Mouse (Mus musculus): Measurements from ENCODE around the gene Gm34653. TPM values are rescaled to one million over a fixed set of nuclear protein-coding genes. Genes with fewer than 3 reads are reported as not detected.
"Not testable (repeated sequence)": the region's sequence is repeated elsewhere in the genome, so short reads cannot be mapped to it uniquely, and the experiment has no call there.

Gene Gm34653
- polyA plus RNA-seq (2011; ENCODE audit: insufficient read depth, insufficient read length, low replicate concordance, missing spikeins): not detected in 2 replicates

DNA sequence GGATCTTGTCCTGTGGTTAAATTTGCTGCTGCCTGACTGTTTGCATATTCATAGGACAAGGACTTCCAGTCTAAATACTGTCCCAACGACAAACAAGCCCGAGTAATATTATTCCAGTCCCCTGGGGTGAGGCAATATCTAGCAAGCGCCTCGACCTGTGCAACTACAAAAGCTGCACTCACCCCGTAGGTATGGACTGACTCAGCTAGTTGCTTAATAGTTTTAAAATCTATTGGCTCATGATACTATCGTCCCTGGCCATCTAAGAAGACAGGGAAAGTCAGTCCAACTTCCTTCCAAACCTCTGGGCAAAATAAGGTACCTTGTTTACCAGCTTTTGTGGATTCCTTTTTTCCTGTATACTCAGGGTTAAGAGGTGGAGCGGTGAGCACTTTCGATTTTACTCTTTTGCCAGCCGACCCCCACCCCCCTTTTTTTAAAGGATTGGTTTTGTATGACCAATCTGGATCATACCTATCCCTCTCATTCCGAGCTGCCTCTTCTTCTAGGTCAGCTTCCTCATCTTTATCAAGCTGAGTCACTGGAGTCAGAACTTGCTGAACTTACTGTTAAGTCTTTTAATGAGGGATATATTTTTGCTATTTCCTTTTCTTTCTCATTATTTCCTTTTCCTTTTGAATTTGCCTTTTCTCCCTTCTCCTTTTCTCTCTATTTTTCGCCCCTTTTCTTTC is at the start of gene Gm34653:
Gm34653 (plus strand) TSS at position 242 of the 692 bp plus-strand sequence.
- not testable (repeated sequence) for H3K4me1 ChIP-seq (ENCODE audit: control insufficient read depth, insufficient read depth, low read length); H3K27ac ChIP-seq (ENCODE audit: control insufficient read depth, insufficient read depth, low read depth, low read length, poor library complexity); H3K4me3 ChIP-seq (replicated peaks; ENCODE audit: control insufficient read depth, low read depth, low read length)
- WGBS: 42% methylated on average over 11 of the region's 11 CpGs

DNA sequence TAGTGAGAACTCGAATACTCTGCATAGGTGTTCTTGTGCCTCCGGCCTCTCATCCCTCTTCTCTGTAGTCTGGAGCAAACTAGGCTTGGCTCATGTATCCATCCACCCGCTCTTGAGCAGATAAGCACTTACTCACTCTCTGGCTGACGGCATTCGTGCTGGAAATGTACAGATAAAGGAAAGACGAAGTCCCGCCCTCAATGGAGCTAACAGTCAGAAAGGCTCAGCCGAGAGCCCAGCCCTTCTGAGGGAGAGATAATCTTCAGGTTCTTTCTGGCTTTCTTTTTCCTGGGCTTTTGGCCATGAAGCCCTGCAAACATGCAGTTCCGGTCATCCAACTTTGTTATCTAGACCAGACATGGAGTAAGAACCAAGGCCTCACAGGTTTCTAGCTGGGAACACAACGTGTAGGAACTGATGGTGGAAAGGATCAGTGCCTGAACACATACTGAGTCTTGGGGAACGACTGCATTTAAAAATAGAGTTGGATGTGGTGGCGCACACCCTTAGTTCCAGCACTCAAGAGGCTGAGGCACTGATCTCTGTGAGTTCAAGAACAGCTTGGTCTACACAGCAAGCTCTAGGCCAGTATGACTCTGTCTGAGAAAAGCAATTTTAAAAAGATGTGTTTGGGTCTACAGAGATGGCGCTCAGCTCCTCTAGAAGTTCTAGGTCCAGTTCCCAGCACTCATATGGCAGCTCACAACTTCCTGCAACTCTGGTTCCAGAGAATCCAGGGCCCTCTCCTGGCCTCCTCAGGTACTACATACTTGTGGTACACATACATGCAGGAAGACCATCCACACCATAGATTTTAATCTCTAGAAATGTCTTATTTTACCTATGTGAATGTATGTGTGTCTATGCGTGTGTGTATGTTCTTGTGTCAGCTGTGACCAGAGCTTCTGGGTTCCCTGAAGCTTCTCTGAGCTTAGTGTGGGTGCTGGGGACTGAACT is 49.5 kb upstream of the Gm34653 start:
- Histone ChIP-seq H3K4me1 (ENCODE audit: control insufficient read depth, insufficient read depth, low read length) (no peaks in the 10 kb centered on the region), H3K27ac (ENCODE audit: control insufficient read depth, insufficient read depth, low read depth, low read length, poor library complexity) (peak overlapping the region; percentile 80; the same call in 1 of the 2 replicates), H3K4me3 (replicated peaks; ENCODE audit: control insufficient read depth, low read depth, low read length) (no peak overlapping the region)
- 73% methylated on average over 14 of the region's 14 CpGs for WGBS
- TF ChIP-seq CTCF (IDR thresholded peaks at IDR 0.05; ENCODE audit: control insufficient read depth, insufficient read depth, low read length) (no peak), POLR2A (IDR thresholded peaks at IDR 0.05; ENCODE audit: borderline replicate concordance, control insufficient read depth, low read depth, low read length) (no peak)

DNA sequence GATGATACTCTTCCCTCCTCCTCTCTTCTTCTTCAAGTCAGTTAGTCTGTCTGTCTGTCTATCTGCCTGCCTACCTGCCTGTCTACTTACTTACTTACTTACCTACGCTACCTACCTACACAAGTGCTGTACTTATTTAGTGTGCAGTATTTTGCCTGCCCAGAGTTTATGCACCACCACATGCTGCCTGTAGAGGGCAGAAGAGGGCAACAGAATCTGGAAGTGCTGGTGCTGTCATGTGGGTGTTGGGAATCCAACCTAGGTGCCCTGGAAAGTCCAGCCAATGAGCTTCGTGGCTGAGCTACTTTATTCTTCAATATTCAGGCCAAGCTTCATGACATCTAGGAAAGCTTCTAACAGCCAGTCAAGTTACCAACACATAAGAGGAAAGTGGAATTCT is 48.7 kb upstream of the Gm34653 start:
- Histone ChIP-seq H3K27ac (ENCODE audit: control insufficient read depth, insufficient read depth, low read depth, low read length, poor library complexity) (no peak overlapping the region), H3K4me3 (replicated peaks; ENCODE audit: control insufficient read depth, low read depth, low read length) (no peak overlapping the region), H3K4me1 (ENCODE audit: control insufficient read depth, insufficient read depth, low read length) (no peaks in the 10 kb centered on the region)
- TF ChIP-seq CTCF (IDR thresholded peaks at IDR 0.05; ENCODE audit: control insufficient read depth, insufficient read depth, low read length) (peak; percentile 94), POLR2A (IDR thresholded peaks at IDR 0.05; ENCODE audit: borderline replicate concordance, control insufficient read depth, low read depth, low read length) (no peak)
- 57% methylated on average over 2 of the region's 2 CpGs for WGBS

DNA sequence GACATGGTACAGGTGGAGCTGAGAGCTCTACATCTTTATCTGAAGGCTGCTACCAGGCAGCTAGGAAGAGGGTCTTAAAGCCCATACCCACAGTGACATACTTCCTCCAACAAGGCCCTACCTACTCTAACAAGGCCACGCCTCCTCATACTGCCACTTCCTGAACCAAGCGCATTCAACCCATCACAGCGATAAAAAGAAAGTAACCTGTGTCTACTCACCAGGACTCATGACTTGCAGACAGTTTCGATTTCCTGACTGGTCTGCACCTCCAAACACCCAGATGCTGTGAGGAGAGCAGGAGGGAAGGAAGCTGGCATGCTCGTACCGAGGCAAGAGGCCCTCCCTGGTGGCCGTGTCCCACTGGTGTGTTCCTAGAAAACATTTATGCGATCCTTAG is 42.5 kb upstream of the Gm34653 start:
- no peak for TF ChIP-seq CTCF (IDR thresholded peaks at IDR 0.05; ENCODE audit: control insufficient read depth, insufficient read depth, low read length)
- no peak for TF ChIP-seq POLR2A (IDR thresholded peaks at IDR 0.05; ENCODE audit: borderline replicate concordance, control insufficient read depth, low read depth, low read length)
- Histone ChIP-seq H3K27ac (ENCODE audit: control insufficient read depth, insufficient read depth, low read depth, low read length, poor library complexity) (peak overlapping the region; percentile 60), H3K4me1 (ENCODE audit: control insufficient read depth, insufficient read depth, low read length) (peaks cover 1% of the 10 kb centered on the region; the same call in 1 of the 2 replicates), H3K4me3 (replicated peaks; ENCODE audit: control insufficient read depth, low read depth, low read length) (peak overlapping the region; percentile 83)
- 4% methylated on average over 8 of the region's 8 CpGs for WGBS

DNA sequence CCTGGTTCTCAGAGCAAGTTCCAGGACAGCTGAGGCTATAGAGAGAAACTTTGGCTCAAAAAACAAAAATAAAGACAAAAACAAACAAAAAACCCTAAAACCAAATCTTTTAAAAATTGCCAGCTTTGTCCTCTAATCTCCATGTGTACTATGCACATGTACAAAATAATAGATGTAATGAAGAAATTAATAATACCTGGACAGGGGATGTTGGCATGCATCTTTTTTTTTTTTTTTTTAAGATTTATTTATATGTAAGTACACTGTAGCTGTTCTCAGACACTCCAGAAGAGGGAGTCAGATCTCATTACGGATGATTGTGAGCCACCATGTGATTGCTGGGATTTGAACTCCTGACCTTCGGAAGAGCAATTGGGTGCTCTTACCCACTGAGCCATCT is 40.3 kb upstream of the Gm34653 start:
- 75% methylated on average over 2 of the region's 2 CpGs for WGBS
- H3K27ac ChIP-seq (ENCODE audit: control insufficient read depth, insufficient read depth, low read depth, low read length, poor library complexity); H3K4me1 ChIP-seq (ENCODE audit: control insufficient read depth, insufficient read depth, low read length); H3K4me3 ChIP-seq (replicated peaks; ENCODE audit: control insufficient read depth, low read depth, low read length): not testable (repeated sequence)

DNA sequence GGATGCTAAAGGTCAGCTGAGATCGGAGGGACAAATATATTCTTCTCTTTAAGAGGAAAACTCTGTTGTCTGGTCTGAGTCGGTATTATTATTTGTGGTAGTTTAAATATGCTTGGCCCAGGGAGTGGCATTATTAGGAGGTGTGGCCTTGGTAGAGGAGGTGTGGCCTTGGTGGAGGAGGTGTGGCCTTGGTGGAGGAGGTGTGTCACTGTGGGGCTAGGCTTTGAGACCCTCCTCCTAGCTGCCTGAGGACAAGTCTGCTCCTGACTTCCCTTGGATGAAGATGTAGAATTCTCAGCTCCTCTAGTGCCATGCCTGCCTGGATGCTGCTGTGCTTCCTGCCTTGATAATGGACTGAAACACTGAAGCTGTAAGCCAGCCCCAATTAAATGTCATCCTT is 38.3 kb upstream of the Gm34653 start:
- TF ChIP-seq POLR2A (IDR thresholded peaks at IDR 0.05; ENCODE audit: borderline replicate concordance, control insufficient read depth, low read depth, low read length) (no peak), CTCF (IDR thresholded peaks at IDR 0.05; ENCODE audit: control insufficient read depth, insufficient read depth, low read length) (no peak)
- H3K4me3 ChIP-seq (replicated peaks; ENCODE audit: control insufficient read depth, low read depth, low read length): no peak overlapping the region
- no peak overlapping the region for H3K27ac ChIP-seq (ENCODE audit: control insufficient read depth, insufficient read depth, low read depth, low read length, poor library complexity)
- peaks cover 1% of the 10 kb centered on the region; the same call in 1 of the 2 replicates for H3K4me1 ChIP-seq (ENCODE audit: control insufficient read depth, insufficient read depth, low read length)
- WGBS: 98% methylated on average over 2 of the region's 2 CpGs

DNA sequence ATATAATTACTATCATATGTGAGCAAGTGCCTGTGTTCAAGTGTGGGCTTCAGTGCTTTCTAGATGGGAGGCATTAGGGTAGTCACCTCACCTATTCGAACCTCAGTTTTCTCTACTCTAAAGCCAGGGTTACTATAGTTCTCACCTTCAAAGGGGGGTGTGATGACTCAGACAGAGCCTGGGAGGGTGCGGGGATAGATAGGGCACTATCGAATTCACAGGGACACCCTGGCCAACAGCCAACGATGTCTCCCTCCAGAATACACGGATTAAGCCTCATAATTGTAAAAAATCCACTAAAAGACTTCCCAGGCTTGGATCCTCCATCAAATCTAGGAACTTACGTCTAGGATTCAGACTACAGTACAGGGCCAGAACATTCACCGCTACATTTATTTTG is 37.4 kb upstream of the Gm34653 start:
- TF ChIP-seq POLR2A (IDR thresholded peaks at IDR 0.05; ENCODE audit: borderline replicate concordance, control insufficient read depth, low read depth, low read length) (no peak), CTCF (IDR thresholded peaks at IDR 0.05; ENCODE audit: control insufficient read depth, insufficient read depth, low read length) (no peak)
- 88% methylated on average over 7 of the region's 7 CpGs for WGBS
- no peak overlapping the region for H3K27ac ChIP-seq (ENCODE audit: control insufficient read depth, insufficient read depth, low read depth, low read length, poor library complexity)
- no peak overlapping the region for H3K4me3 ChIP-seq (replicated peaks; ENCODE audit: control insufficient read depth, low read depth, low read length)
- peaks cover 1% of the 10 kb centered on the region; the same call in 1 of the 2 replicates for H3K4me1 ChIP-seq (ENCODE audit: control insufficient read depth, insufficient read depth, low read length)

- Histone ChIP-seq H3K27ac (ENCODE audit: control insufficient read depth, insufficient read depth, low read depth, low read length, poor library complexity) (peak within 1 kb of the TSS; percentile 30), H3K4me1 (ENCODE audit: control insufficient read depth, insufficient read depth, low read length) (no peaks in the 10 kb centered on the region; the same call in 1 of the 2 replicates), H3K4me3 (replicated peaks; ENCODE audit: control insufficient read depth, low read depth, low read length) (peak within 1 kb of the TSS; percentile 89)
- TF ChIP-seq CTCF (IDR thresholded peaks at IDR 0.05; ENCODE audit: control insufficient read depth, insufficient read depth, low read length) (no peak), POLR2A (IDR thresholded peaks at IDR 0.05; ENCODE audit: borderline replicate concordance, control insufficient read depth, low read depth, low read length) (peak; percentile 69; the same call in 1 of the 2 replicates)
- WGBS: under 1% methylated on average over 44 of the region's 44 CpGs
Measured at GRCm38 (mm10) chr2:34799357-34800256, 33.2 kb upstream of the Gm34653 start, which contains the start of gene Rabepk. Gene Rabepk (minus strand): TSS chr2:34799912.
